Mouse (Mus musculus) T-cell, adult 2 months (primary cell): ENCODE measurements around the gene Hpcal1.
"Not testable (repeated sequence)": the region's sequence is repeated elsewhere in the genome, so short reads cannot be mapped to it uniquely, and the experiment has no call there.

ENCODE experiments used
- DNase-seq: peaks from one replicate; pipeline ENCODE4 v3.0.0; 2022; ENCODE audit warnings: low spot score

The Hpcal1 gene

DNA sequence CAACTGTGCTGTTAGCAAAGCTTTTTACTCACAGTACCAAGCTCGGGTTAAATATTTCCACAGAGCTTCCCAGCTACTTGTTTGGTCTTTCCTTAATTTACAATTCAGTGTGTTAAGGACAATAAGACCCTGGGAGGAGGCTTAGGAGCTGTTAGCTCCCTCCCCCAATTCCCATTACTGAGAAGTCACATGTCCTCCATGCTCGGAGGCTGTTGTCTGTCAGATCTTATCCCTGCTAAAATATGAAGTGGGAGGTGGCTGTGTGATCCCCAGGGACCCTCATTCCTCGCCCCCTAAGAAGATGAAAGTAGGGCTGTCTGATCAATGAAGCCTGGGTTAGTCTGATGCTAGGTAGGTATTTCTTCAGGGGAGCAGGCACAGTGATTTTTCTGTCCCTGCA, 88.4 kb downstream of the Hpcal1 start:
- DNase-seq = no peak

DNA sequence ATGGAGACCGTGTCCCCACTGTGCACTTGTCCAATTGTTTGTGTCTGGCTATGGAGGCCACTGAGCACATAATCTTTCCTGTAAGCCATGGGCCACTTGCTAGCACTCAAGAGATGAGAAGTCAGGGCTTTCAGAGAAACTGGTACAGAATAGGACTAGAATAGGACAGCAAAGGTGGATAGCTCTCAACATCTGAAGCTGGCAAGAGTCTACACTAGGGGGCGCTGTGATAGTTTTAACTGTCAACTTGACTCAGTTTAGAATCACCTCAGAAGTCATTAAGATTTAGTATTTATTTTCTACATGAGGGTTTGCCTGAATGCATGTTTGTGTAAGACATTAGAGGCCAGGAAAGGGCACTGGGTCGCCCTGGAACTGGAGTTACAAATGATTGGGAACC, 98.8 kb downstream of the Hpcal1 start:
- DNase-seq = no peak

DNA sequence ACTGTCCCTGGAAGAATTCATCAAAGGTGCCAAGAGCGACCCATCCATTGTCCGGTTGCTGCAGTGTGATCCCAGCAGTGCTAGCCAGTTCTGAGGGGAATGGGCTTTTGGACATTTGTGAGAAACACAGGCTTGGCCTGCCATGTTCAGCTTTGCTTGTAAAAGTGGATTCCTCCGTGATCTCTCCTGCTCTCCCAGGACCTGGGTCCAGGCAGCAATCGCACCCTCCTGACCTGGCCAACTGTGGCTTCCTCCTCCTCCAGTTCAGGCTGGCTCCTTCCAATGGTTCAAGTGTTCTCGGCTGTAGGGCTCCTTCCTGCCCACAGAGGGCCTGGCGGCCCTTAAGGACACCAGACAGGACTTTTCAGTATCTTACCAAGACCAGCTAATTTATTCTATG, 100.5 kb downstream of the Hpcal1 start:
- no peak for DNase-seq

DNA sequence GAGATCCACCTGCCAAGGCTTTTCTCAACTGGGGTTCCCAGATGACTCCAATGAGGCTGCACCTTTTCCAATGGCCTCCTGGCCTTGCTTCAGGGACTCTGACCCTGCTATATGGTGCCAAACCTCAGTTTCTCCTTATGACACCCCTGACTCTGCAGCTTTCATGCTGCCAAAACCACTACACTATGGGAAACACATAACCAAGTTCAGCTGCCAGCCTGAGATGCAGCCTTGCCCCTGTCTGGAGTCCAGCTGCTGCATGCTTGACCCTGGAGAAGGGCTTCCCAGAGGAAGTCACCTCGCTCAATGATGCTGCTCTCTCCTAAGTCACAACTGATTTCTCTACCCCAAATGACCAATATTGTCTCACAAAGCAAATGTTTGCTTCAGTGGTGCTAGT, 102.1 kb downstream of the Hpcal1 start:
- DNase-seq = no peak

DNA sequence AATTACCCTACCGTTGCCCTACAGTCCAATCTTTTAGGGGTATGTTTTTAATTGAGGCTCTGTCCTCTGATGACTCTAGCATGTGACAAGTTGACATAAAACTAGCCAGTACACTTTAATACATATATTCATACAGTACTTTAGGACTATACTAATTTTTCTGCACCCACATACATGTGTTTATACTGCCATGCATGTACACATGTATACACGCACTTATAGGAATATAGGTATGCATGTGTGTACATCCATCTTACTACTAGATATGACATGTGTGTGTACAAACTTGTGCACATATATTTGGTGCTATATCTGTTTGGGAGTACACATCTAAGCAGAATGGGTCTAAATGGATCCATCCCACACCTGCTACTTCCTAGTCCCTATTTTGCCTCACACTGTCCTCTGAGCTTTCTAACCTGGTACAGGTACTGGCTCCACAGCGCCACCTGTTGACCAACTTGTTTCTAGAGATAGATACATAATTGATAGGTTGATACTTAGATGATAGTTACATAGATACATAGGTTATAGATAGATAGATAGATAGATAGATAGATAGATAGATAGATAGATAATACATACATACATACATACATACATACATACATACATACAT, 105.1 kb downstream of the Hpcal1 start:
- DNase-seq = peak; percentile 56

DNA sequence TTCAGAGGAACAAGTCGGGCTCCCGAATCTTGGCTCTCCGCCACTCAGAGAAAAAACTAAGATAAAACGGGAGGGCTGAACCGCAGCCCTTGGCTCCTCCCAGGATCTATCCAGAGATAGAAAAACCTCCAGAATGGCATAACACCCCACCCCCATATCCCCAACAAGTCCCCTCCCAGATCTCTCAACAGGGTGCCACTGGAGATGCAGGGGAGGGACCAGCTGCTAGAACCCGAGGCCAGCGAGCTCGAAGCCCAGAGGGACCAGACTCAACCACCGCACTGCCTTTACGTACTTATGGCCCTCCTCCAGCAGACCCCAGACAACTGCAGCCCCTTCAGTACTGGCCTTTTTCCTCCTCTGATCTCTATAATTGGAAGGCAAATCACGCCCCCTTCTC, 107.6 kb downstream of the Hpcal1 start:
- DNase-seq = not testable (repeated sequence)

DNA sequence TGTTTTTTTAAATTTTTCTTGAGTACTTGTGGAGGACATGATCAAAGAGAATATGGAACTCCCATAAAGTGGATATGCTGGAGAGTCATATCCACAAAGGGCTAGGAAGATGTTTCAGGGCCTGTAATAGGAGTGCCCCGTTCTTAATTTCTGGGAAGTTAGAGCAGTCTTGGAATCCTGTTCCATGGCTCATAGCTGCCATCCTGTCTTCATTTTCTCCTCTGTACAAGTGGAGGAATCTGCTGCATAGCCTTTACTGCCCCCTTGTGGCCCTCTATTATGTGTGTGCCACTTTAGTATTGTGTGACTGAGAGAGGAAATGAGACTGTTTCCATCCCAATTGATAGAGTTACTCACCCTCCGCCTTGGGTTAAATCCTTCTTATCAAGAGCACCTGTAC, 117.9 kb downstream of the Hpcal1 start:
- peak; percentile 58 for DNase-seq

DNA sequence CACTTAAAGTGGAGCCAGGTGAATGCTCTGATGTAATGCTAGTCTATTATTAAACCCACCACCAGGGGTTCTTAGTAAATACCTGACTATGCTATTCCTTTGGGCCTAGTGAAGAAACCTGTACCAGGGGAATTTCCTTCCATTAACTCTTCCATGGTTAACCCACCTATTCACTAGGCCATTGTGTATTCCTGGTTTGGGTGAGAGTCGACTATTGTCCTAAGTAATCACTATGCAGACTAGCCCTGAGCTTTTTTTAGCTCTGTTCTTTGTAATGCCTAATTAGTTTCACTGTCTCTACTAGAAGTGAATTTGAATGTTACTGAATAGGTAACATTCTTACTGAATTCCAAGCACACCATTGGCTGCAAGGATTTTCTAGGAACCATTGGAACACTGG, 144.6 kb downstream of the Hpcal1 start:
- not testable (repeated sequence) for DNase-seq
